Mouse (Mus musculus) ES-Bruce4 (cell line): ENCODE data around the gene Kcnk12. TPM values are rescaled to one million over a fixed set of nuclear protein-coding genes. Genes with fewer than 3 reads are reported as not detected.
A peak's percentile ranks its signal among the peaks of the same experiment; 100 is the strongest.

Source experiments
- H3K27ac ChIP-seq: 2 replicates; pipeline ENCODE4 v1.5.1; 2012; ENCODE audit warnings: low read length, inconsistent platforms; ENCODE audit not compliant: insufficient read depth
- H3K27me3 ChIP-seq: 2 replicates; pipeline ENCODE4 v1.6.1; 2012; ENCODE audit warnings: mild to moderate bottlenecking, low read length, inconsistent platforms; ENCODE audit not compliant: control insufficient read depth, poor library complexity, insufficient read depth, severe bottlenecking
- H3K36me3 ChIP-seq: 2 replicates; pipeline ENCODE4 v1.6.1; 2012; ENCODE audit warnings: inconsistent platforms, mild to moderate bottlenecking, low read length, moderate library complexity; ENCODE audit not compliant: control insufficient read depth, poor library complexity, insufficient read depth, severe bottlenecking
- H3K4me1 ChIP-seq: one replicate; pipeline ENCODE4 v1.8.1; 2011; ENCODE audit warnings: low read length; ENCODE audit not compliant: control insufficient read depth, insufficient read depth
- H3K4me3 ChIP-seq: 2 replicates; pipeline ENCODE4 v1.5.1; 2011; ENCODE audit warnings: low read depth, mild to moderate bottlenecking, low read length
- H3K9ac ChIP-seq: 2 replicates; pipeline ENCODE4 v1.6.1; 2012; ENCODE audit warnings: low read depth, mild to moderate bottlenecking, inconsistent platforms; ENCODE audit not compliant: poor library complexity, severe bottlenecking
- H3K9me3 ChIP-seq: replicated peaks from 2 replicates; pipeline ENCODE4 v1.6.1; 2012; ENCODE audit warnings: mild to moderate bottlenecking, low read length, inconsistent platforms; ENCODE audit not compliant: control insufficient read depth, poor library complexity, insufficient read depth, severe bottlenecking
- CTCF ChIP-seq: IDR thresholded peaks from one replicate; pipeline ENCODE4 v1.8.1; 2011; ENCODE audit warnings: low read depth, low read length
- EP300 ChIP-seq: IDR thresholded peaks from 2 replicates; pipeline ENCODE4 v1.6.1; 2011; ENCODE audit warnings: low read depth, low read length; ENCODE audit not compliant: insufficient read depth
- POLR2A ChIP-seq: IDR thresholded peaks from one replicate; pipeline ENCODE4 v1.8.1; 2011; ENCODE audit warnings: low read length; ENCODE audit not compliant: insufficient read depth
- polyA plus RNA-seq: library from polyadenylated mRNA; stranded (reverse); fragments of >200 nt; gene quantifications from 2 replicates; pipeline ENCODE4 v1.2.4, GENCODE M21; 2011; ENCODE audit warnings: low read depth; ENCODE audit not compliant: missing spikeins, insufficient read depth, insufficient read length

The Kcnk12 gene
- polyA plus RNA-seq, 1 experiment = not detected

- Histone ChIP-seq H3K4me3 (no peak overlapping the region; the same call in 1 of the 2 replicates), H3K9me3 (no peaks in the 10 kb centered on the region), H3K4me1 (peaks cover 1% of the 10 kb centered on the region), H3K9ac (no peak overlapping the region; the same call in 1 of the 2 replicates), H3K36me3 (no peaks in the 10 kb centered on the region), H3K27ac (no peak overlapping the region), H3K27me3 (no peaks in the 10 kb centered on the region)
- peak; percentile 62; the same call in 1 of the 2 replicates for TF ChIP-seq EP300
- TF ChIP-seq POLR2A = no peak
- TF ChIP-seq CTCF = no peak
Observed at GRCm38 (mm10) chr17:87825454-87826008, 27.7 kb upstream of the Kcnk12 start.

DNA sequence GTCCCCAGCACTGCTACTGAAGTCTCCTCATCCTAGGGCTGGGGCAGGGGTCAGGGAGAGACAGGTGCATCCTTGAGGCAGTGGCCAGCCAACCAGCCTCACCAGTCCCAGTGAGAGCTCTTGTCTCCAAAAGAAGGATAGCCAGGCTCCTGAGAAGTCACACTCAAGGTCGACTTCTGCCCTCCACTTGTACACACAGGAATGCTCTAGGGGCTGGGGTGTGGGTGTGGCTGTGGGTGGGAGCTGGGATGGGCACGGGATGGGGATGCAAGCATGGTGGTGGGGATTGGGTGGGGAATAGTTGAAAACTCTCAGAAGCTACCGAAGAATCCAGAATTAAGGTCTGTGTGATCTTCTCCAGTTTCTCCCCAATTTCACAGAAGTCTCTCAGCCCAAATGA, 25.2 kb upstream of the Kcnk12 start:
- TF ChIP-seq CTCF = no peak
- no peak for TF ChIP-seq POLR2A
- TF ChIP-seq EP300 = no peak
- no peak overlapping the region for H3K4me3 ChIP-seq
- peaks cover 1% of the 10 kb centered on the region for H3K4me1 ChIP-seq
- H3K27me3 ChIP-seq = no peaks in the 10 kb centered on the region
- H3K36me3 ChIP-seq = no peaks in the 10 kb centered on the region
- H3K9me3 ChIP-seq = no peaks in the 10 kb centered on the region
- H3K9ac ChIP-seq = no peak overlapping the region
- no peak overlapping the region for H3K27ac ChIP-seq

- H3K4me1 ChIP-seq = peaks cover 3% of the 10 kb centered on the region
- H3K27ac ChIP-seq = no peak overlapping the region
- no peaks in the 10 kb centered on the region for H3K36me3 ChIP-seq
- TF ChIP-seq POLR2A (no peak), EP300 (no peak), CTCF (no peak)
- no peaks in the 10 kb centered on the region for H3K27me3 ChIP-seq
- no peaks in the 10 kb centered on the region for H3K9me3 ChIP-seq
- no peak overlapping the region for H3K4me3 ChIP-seq
- no peak overlapping the region for H3K9ac ChIP-seq
Observed at GRCm38 (mm10) chr17:87809556-87809955, 11.8 kb upstream of the Kcnk12 start.

- H3K27me3 ChIP-seq = peaks cover 13% of the 10 kb centered on the region
- no peaks in the 10 kb centered on the region for H3K36me3 ChIP-seq
- no peaks in the 10 kb centered on the region for H3K4me1 ChIP-seq
- TF ChIP-seq EP300 (no peak), POLR2A (no peak), CTCF (no peak)
- H3K27ac ChIP-seq = no peak overlapping the region
- no peak overlapping the region for H3K9ac ChIP-seq
- no peak overlapping the region for H3K4me3 ChIP-seq
- H3K9me3 ChIP-seq = no peaks in the 10 kb centered on the region
Observed at GRCm38 (mm10) chr17:87799948-87800340, 2.1 kb upstream of the Kcnk12 start.

DNA sequence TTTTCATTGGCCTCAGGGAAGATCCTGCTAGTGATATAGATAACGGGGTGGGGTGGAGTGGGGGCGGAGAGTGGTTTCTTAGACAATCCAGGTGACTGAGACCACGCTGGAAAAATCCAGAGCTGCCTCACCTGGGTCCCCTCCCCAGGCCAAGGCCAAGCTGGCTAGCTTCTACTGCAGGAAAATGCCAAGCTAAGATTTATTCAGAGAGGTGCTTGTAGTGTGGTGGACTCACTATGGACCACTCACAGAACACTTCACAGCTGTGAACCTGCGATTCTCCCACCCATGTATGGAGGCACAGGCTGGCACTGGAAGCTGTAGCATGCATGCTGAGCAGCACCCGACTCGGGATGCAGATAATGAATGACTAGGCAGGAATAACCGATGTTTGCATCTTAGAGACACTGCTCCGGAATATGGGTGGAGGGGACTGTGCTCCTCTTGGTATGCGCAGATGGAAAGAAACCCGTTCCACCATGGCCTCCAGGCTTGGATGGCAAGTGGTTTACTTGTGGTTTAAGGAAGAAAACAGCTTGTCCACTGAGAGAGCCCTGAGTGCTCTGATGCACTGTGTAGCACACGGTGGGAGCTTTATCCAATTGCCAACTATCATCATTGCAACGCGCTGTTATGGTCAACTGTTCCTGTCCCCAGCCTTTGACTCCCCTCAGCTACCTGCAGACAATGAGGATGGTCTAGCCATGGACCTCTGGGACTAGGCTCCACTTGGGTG, 1.6 kb upstream of the Kcnk12 start:
- no peak overlapping the region for H3K27ac ChIP-seq
- no peak overlapping the region for H3K4me3 ChIP-seq
- peaks cover 13% of the 10 kb centered on the region for H3K27me3 ChIP-seq
- no peaks in the 10 kb centered on the region for H3K4me1 ChIP-seq
- no peaks in the 10 kb centered on the region for H3K9me3 ChIP-seq
- TF ChIP-seq POLR2A = no peak
- no peak for TF ChIP-seq CTCF
- no peak for TF ChIP-seq EP300
- H3K9ac ChIP-seq = no peak overlapping the region
- H3K36me3 ChIP-seq = no peaks in the 10 kb centered on the region

- H3K4me3 ChIP-seq = peak overlapping the region; percentile 71
- no peaks in the 10 kb centered on the region for H3K4me1 ChIP-seq
- TF ChIP-seq POLR2A = no peak
- no peak for TF ChIP-seq EP300
- no peak for TF ChIP-seq CTCF
- no peaks in the 10 kb centered on the region for H3K36me3 ChIP-seq
- no peaks in the 10 kb centered on the region for H3K9me3 ChIP-seq
- H3K27me3 ChIP-seq = peaks cover 13% of the 10 kb centered on the region
- H3K27ac ChIP-seq = no peak overlapping the region
- H3K9ac ChIP-seq = no peak overlapping the region
Observed at GRCm38 (mm10) chr17:87798423-87798941, 688 bp upstream of the Kcnk12 start.
